Mouse (Mus musculus) c-Kit-negative CD71-positive TER-119-positive erythroid progenitor cells, embryonic 14.5 days (primary cell): ENCODE data around the gene Exosc10.

Source experiments
- DNase-seq: peaks from one replicate; pipeline ENCODE4 v3.0.0-alpha.2; 2013; ENCODE audit warnings: low read depth, low spot score

Gene Exosc10

GRCm38 (mm10) chr4:148570693-148571295, 12.6 kb downstream of the Exosc10 start:
- DNase-seq: no peak

- DNase-seq: no peak
Measured at GRCm38 (mm10) chr4:148573222-148573621, 15.0 kb downstream of the Exosc10 start.

- no peak for DNase-seq
Measured at GRCm38 (mm10) chr4:148580765-148581164, 22.5 kb downstream of the Exosc10 start.

GRCm38 (mm10) chr4:148581422-148581821, 23.2 kb downstream of the Exosc10 start:
- no peak for DNase-seq

GRCm38 (mm10) chr4:148583257-148583656, 25.0 kb downstream of the Exosc10 start:
- DNase-seq: no peak

- DNase-seq: no peak
Measured at GRCm38 (mm10) chr4:148586648-148587047, 28.4 kb downstream of the Exosc10 start.

GRCm38 (mm10) chr4:148588793-148589192, 30.6 kb downstream of the Exosc10 start:
- DNase-seq: no peak

GRCm38 (mm10) chr4:148589565-148589964, 31.3 kb downstream of the Exosc10 start:
- DNase-seq: no peak

GRCm38 (mm10) chr4:148590421-148591170, 32.4 kb downstream of the Exosc10 start:
- DNase-seq: no peak

GRCm38 (mm10) chr4:148591171-148591630, 33.0 kb downstream of the Exosc10 start, which contains the start of gene Srm:
Srm (plus strand) TSS chr4:148591503.
- DNase-seq: peak; percentile 86

GRCm38 (mm10) chr4:148591637-148592380, 33.6 kb downstream of the Exosc10 start:
- peak; percentile 17 for DNase-seq

GRCm38 (mm10) chr4:148593996-148594395, 35.8 kb downstream of the Exosc10 start:
- no peak for DNase-seq

- no peak for DNase-seq
Measured at GRCm38 (mm10) chr4:148595916-148596315, 37.7 kb downstream of the Exosc10 start.

GRCm38 (mm10) chr4:148596731-148597130, 38.5 kb downstream of the Exosc10 start:
- no peak for DNase-seq

- no peak for DNase-seq
Measured at GRCm38 (mm10) chr4:148598826-148599225, 40.6 kb downstream of the Exosc10 start.

GRCm38 (mm10) chr4:148600316-148600715, 42.1 kb downstream of the Exosc10 start:
- no peak for DNase-seq

GRCm38 (mm10) chr4:148601871-148602270, 43.6 kb downstream of the Exosc10 start:
- no peak for DNase-seq

- DNase-seq: no peak
Measured at GRCm38 (mm10) chr4:148602357-148603120, 44.3 kb downstream of the Exosc10 start, which contains the start of gene Masp2. Masp2 (plus strand) TSS chr4:148602554.

- DNase-seq: no peak
Measured at GRCm38 (mm10) chr4:148603376-148604139, 45.3 kb downstream of the Exosc10 start.

GRCm38 (mm10) chr4:148604141-148604540, 45.9 kb downstream of the Exosc10 start:
- DNase-seq: no peak
